Mouse (Mus musculus): ENCODE data around the gene Glt28d2. TPM values are rescaled to one million over a fixed set of nuclear protein-coding genes. Genes with fewer than 3 reads are reported as not detected.

Glt28d2 gene
- polyA plus RNA-seq, 1 experiment = not detected

- no peak for TF ChIP-seq GATA1 (IDR thresholded peaks at IDR 0.05; ENCODE audit: low read length)
Measured at GRCm38 (mm10) chr3:85850079-85850478, 37.2 kb downstream of the Glt28d2 start.

GRCm38 (mm10) chr3:85846316-85846715 is 41.0 kb downstream of the Glt28d2 start:
- no peak for TF ChIP-seq GATA1 (IDR thresholded peaks at IDR 0.05; ENCODE audit: low read length)

DNA sequence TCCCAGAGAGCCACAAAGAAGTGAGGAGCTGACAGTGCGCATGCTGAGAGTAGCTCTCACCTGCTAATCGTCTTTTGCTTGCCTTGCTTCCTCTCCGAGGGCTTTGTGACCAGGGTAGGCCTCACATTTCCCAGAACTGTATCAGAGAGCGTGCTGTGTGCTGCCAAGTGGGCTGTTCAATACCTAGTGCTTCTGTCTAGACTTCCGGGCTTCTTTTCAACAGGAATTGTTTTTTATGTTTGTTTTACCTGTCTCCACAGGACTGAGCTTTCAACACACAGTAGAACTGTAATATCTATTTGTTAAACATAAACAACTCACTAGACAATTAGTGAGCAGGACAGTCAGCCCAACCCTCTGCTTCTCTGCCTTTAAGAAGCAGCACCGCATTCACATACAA is 42.0 kb downstream of the Glt28d2 start:
- TF ChIP-seq GATA1 (IDR thresholded peaks at IDR 0.05; ENCODE audit: low read length) = no peak

- TF ChIP-seq GATA1 (IDR thresholded peaks at IDR 0.05; ENCODE audit: low read length) = no peak
Measured at GRCm38 (mm10) chr3:85842881-85843218, 44.5 kb downstream of the Glt28d2 start.

- no peak for TF ChIP-seq GATA1 (IDR thresholded peaks at IDR 0.05; ENCODE audit: low read length)
Measured at GRCm38 (mm10) chr3:85842177-85842880, 45.0 kb downstream of the Glt28d2 start.

DNA sequence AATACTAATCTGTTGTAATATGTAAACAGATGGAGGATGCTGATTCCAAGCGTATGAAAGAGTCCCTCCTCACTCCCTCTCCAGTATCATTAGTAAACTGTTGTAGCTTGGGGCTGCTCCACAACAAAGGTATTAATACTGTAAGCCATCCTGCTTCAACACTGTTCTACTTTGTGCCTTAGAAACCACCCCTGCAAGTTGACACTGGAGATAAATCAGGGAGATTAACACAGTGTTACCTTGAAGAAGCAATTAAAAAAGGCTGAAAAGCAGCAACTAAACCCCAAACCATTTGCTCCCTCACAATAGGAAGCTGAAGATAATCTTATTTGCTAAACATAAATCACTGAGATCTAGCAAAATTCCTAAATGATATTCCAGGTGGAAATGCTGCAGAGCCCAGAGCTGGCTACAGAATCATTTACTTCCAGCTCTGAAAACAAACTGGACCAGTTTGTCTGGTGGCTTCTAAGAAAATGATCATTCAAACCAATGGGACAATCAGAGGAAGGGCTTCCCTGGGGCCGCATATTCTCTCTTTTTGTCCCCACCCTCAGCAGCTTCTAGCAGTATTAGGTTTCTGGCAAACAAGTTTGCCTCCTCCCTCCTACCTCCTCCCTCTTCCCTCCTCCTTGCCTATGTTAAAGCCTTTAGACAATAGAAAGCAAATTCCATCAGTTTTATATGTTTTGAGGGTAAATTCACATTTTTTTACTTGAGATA is 45.7 kb downstream of the Glt28d2 start:
- TF ChIP-seq GATA1 (IDR thresholded peaks at IDR 0.05; ENCODE audit: low read length) = no peak

DNA sequence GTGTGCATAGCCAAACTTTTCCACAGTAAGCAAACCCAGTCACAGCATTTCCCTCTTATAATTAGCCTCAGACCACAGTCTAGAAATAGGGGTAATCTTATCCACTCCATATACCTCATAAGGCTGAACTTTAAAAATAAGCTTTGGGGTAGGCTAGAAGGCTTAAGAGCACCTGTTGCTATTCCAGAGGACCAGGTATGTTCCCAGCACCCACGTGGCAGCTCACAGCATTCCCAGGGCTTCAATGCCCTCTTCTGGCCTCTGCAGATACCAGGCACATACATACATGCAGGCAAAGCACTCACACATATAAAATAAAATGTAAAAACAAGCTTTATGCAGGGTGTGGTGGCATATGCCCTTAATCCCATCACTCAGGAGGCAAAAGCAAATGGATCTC is 53.7 kb downstream of the Glt28d2 start:
- TF ChIP-seq GATA1 (IDR thresholded peaks at IDR 0.05; ENCODE audit: low read length) = no peak

DNA sequence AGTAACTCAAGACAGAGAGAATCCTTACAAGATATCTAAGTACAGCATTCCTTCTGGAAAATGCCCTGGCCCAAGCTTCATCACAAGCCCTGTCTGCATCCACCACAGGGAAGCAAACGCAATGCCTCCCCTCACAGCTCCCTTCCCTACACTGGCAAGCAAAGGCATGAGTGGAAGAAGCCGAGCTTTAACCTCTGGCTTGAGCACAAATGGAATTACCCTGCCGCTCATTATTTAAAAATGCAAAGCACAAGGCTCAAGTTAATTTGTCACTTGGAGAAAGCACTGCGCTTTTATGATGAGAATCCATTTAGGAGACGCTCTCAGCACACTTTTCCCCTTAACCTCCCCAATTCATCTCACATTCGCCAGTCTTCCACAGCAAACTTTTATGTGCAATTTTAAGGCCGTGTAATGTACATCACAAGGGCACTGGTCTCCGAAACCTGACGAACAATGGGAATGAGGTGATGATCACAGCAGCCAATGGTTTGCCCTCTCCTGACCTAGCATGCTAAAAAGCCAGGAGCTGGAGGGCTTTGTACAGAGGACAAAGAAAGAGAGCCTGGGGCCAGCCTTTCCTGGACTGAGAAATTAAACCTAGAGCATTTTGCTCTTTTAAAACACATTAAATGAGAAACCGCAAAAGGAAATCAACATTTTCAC is 54.7 kb downstream of the Glt28d2 start:
- no peak for TF ChIP-seq GATA1 (IDR thresholded peaks at IDR 0.05; ENCODE audit: low read length)

DNA sequence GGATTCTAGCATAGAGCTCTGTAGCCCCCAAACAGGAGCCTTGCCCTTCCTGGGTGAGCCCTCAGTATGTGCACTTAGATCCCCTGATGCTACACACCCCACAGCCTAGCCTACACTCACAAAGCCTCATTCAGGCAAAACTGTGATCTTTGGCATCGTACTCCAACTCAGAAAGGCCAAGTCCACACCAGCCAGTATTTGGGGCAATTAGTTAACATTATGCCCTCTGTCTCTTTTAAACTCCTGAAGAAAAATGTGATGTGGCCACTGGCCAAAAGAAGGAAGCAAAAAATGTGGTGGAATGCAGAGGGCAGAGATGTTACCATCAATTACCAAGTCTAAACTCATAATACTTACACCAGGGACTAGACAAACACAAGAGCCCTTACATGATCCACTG is 55.5 kb downstream of the Glt28d2 start:
- no peak for TF ChIP-seq GATA1 (IDR thresholded peaks at IDR 0.05; ENCODE audit: low read length)

DNA sequence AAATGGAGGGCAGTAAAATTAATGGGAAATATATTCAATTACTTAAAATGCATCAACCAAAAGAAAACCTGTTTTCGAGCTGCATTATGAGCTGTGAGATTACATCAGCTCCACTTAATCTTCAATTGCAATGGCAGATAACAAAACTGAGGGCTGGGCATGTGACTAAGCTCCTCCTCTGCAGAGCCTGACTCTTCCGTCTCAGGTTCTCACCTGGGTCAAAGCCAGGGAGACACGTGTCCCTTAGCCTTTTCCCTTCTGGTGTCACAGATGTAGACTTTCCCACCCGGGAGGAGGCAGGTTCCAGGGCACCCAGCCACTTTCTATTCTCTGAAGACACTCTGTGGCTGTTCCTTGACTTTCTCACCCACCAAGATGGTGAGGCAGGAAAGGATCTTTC is 58.3 kb downstream of the Glt28d2 start:
- no peak for TF ChIP-seq GATA1 (IDR thresholded peaks at IDR 0.05; ENCODE audit: low read length)

GRCm38 (mm10) chr3:85827815-85828214 is 59.5 kb downstream of the Glt28d2 start:
- TF ChIP-seq GATA1 (IDR thresholded peaks at IDR 0.05; ENCODE audit: low read length) = no peak

DNA sequence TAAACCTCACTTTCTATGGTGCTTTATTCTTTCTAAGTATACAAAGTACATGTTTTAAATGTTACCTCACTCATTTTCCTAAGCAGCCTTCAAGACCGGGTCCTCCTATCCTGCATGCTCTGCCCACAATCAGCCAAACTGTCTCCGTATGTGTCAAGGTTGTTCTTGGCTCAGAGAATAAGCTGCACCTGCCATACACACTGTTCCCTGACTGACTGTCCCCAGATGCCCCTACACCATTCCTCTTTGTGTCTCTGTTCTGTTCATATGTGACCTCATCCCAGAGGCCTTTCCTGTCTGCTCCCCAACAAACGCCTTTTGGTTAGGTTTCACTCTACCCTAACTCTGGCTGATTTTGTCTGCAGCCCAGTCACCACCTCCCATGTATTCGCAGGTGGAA is 60.0 kb downstream of the Glt28d2 start:
- no peak for TF ChIP-seq GATA1 (IDR thresholded peaks at IDR 0.05; ENCODE audit: low read length)

DNA sequence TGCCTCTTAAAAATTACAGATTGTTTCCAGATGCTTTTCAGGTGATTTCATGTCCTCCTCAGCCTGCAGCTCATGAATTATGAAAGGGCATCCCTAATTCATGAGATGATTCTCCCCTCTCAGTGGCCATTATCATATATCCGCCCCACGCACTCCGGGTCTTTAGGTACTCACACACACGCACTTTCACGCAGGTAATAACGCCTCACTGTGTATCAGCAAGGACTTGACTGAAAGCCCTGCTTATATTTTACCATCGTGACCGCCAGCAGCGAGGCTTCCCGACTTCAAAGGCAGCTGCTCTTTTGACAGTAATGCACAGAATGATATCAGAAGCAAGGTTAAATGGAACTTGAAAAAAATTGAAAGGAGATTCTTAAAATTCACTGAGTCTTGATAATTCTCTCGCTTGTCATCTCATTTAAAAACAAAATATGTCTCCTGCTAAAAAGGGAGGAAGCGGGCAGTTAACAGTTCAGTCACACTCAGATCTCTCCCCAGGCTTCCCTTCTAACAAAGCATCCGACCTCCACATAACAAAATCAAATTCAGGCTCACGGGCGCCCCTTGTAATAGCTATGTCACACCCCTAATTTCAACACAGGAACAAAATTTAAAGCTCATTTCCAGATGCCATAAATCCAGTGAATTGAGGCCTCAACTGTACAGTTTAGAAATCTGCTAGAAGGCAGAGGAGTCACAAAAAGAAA is 66.3 kb downstream of the Glt28d2 start:
- TF ChIP-seq GATA1 (IDR thresholded peaks at IDR 0.05; ENCODE audit: low read length) = no peak

Other genes with a start within 250 kb of the Glt28d2 start
- not detected in 2 replicates for gene Fam160a1, start 70.2 kb downstream of the Glt28d2 start, polyA plus RNA-seq (2012)
- not detected in 2 replicates for gene Gm37240, start within 50 bp of the Glt28d2 start, polyA plus RNA-seq (2012)
- 0.01 and 0.08 TPM in 2 replicates for gene Sh3d19, start 83.6 kb upstream of the Glt28d2 start, polyA plus RNA-seq (2012)
- gene Prss48, start 115.0 kb upstream of the Glt28d2 start, polyA plus RNA-seq (2012) = not detected in 2 replicates